Mouse (Mus musculus): ENCODE results near the gene Ccdc97.

DNA sequence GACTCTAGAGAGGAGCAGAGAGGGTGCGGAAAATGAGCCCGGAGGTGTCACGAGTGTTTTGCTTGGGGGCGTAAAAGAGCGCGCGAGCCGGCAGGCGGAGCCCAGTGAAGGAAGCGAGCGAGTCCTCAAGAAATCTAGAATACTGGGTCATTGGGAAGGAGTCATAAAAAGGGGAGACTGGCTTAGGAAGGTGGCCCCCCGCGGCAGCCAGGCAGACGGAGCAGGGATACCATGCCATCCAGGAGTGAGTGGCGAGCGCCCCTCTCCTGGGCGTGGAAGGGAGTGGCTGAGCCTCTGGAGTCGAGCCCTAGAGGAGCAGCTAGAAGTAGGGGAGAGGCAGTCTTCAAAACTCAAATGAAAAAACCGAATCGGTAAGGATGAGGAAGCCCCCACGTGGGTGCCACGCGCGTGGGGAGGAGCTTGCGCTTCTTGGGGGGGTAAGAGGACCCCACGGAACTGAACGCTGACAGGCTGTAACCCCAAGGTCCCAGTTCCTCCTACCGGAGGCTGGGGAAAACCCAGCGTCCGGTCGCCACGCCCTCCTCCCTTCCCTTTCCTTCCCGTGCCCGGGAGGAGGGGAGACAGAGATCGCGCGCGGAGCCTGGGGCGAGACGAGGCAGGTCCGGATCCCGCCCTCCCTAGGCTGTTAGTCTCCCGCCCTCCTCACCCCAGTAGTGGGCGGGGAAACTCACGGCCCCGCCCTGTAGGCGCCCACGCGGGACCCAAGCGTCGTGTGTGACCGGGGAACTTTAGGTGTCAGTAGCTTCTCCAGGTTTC is 29.9 kb downstream of the Ccdc97 start:
- no peak for TF ChIP-seq MYOG (IDR thresholded peaks at IDR 0.05; ENCODE audit: control insufficient read depth, extremely low read depth, insufficient read length)
- no peak for TF ChIP-seq CTCF (IDR thresholded peaks at IDR 0.05; ENCODE audit: control insufficient read depth, insufficient read depth, insufficient read length)
- TF ChIP-seq MAX (IDR thresholded peaks at IDR 0.05) = no peak
- no peak for TF ChIP-seq CEBPB (IDR thresholded peaks at IDR 0.05; ENCODE audit: low read depth)
- no peak for TF ChIP-seq USF1 (IDR thresholded peaks at IDR 0.05; ENCODE audit: low read depth)

Data from C2C12 (cell line).